In the genomic region with DNA sequence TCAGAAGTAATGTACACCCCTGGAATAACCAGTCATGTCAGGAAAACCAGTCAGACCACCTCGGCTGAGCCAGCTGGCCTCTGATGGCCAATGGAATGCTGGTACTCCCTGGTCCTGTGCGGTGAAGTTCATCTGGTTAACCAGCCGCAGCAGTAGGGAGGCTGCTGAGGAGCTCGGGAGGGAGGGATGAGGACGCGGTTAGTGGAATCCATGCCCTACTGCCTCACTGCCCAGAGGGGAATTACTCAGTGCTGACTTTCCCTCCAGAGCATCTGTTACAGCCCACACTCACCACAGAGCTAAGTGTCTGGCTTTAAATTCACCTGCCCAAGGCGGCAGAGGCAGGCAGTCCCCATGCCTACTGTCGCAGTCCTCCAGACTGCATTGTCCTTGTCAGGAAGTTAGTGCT, we compare ENCODE assay signal across 8 mouse cellular contexts. TPM values are rescaled to one million over a fixed set of nuclear protein-coding genes. Genes with fewer than 3 reads are reported as not detected.
DNase-seq lines count a peak whose midpoint lies in the region; ATAC-seq and TF ChIP-seq lines count a peak whose summit lies in the region.

No protein-coding gene starts in this region.

- ATAC-seq in heart, embryonic 12.5 days (ENCODE audit: insufficient number of reproducible peaks, low FRiP score) = peak; percentile 7; the same call in 1 of the 2 replicates
- peak; percentile 93 for ATAC-seq in lung, embryonic 16.5 days (ENCODE audit: low read depth)
- peak; percentile 87 for ATAC-seq in stomach, embryonic 14.5 days (ENCODE audit: insufficient number of reproducible peaks, insufficient read depth, low FRiP score, low read depth)

- H3K27ac ChIP-seq in heart, embryonic 12.5 days (ENCODE audit: poor library complexity, severe bottlenecking) = no peak overlapping the region
- H3K27ac ChIP-seq in lung, embryonic 16.5 days (ENCODE audit: low read length) = peak overlapping the region; percentile 67
- H3K27ac ChIP-seq in stomach, embryonic 14.5 days (ENCODE audit: low read length) = peak overlapping the region; percentile 45; the same call in 1 of the 2 replicates

- intact Hi-C loops in heart, postnatal 14 days (cut with DNase I) = no loop called here

- H3K27me3 ChIP-seq in heart, embryonic 12.5 days (replicated peaks) = no peaks in the 10 kb centered on the region
- H3K27me3 ChIP-seq in lung, embryonic 16.5 days (ENCODE audit: control insufficient read depth, insufficient read depth, low read depth, low read length) = no peaks in the 10 kb centered on the region
- no peaks in the 10 kb centered on the region for H3K27me3 ChIP-seq in stomach, embryonic 14.5 days (ENCODE audit: control insufficient read depth, insufficient read depth, low read length)

- H3K4me3 ChIP-seq in heart, embryonic 12.5 days = no peak overlapping the region
- H3K4me3 ChIP-seq in lung, embryonic 16.5 days (ENCODE audit: low read length) = no peak overlapping the region
- no peak overlapping the region for H3K4me3 ChIP-seq in stomach, embryonic 14.5 days (ENCODE audit: low read depth, low read length)

- H3K9me3 ChIP-seq in heart, embryonic 12.5 days (replicated peaks) = no peaks in the 10 kb centered on the region
- no peaks in the 10 kb centered on the region for H3K9me3 ChIP-seq in lung, embryonic 16.5 days (ENCODE audit: control insufficient read depth, low read length)
- no peaks in the 10 kb centered on the region for H3K9me3 ChIP-seq in stomach, embryonic 14.5 days (ENCODE audit: control insufficient read depth, low read depth, low read length)

- no peak overlapping the region for H3K9ac ChIP-seq in heart, embryonic 12.5 days
- no peak overlapping the region for H3K9ac ChIP-seq in lung, embryonic 16.5 days (ENCODE audit: low read length)
- H3K9ac ChIP-seq in stomach, embryonic 14.5 days (replicated peaks; ENCODE audit: low read depth, low read length) = no peak overlapping the region

- peaks cover 28% of the 10 kb centered on the region for H3K4me1 ChIP-seq in heart, embryonic 12.5 days (replicated peaks)
- peaks cover 17% of the 10 kb centered on the region for H3K4me1 ChIP-seq in lung, embryonic 16.5 days (replicated peaks; ENCODE audit: control insufficient read depth, insufficient read depth, low read length)
- peaks cover 14% of the 10 kb centered on the region for H3K4me1 ChIP-seq in stomach, embryonic 14.5 days (ENCODE audit: control insufficient read depth, insufficient read depth, low read length)

- DNase-seq in heart, postnatal 14 days = no peak
- DNase-seq in brain, embryonic 14.5 days (ENCODE audit: low read depth) = peak; percentile 32
- DNase-seq in hindlimb bud, embryonic 11.5 days (ENCODE audit: extremely low spot score, low read depth, low spot score) = peak; percentile 37
- DNase-seq in layer of hippocampus, adult 9-11 months = no peak
- DNase-seq in left cerebral cortex, adult 8-10 months (ENCODE audit: low spot score in 2 of 2) = no peak

- no peaks in the 10 kb centered on the region; the same call in 1 of the 2 replicates for H3K36me3 ChIP-seq in heart, embryonic 12.5 days
- H3K36me3 ChIP-seq in lung, embryonic 16.5 days (ENCODE audit: control insufficient read depth, insufficient read depth, low read length) = no peaks in the 10 kb centered on the region
- H3K36me3 ChIP-seq in stomach, embryonic 14.5 days (ENCODE audit: control insufficient read depth, insufficient read depth, low read length) = no peaks in the 10 kb centered on the region

- no peak for TF ChIP-seq CTCF in brain, embryonic 14.5 days (IDR thresholded peaks at IDR 0.05; ENCODE audit: borderline replicate concordance, extremely low read depth, insufficient read depth, insufficient read length)

- TF ChIP-seq POLR2A in brain, embryonic 14.5 days (IDR thresholded peaks at IDR 0.05; ENCODE audit: borderline replicate concordance, extremely low read depth, insufficient read depth, insufficient read length, poor library complexity, severe bottlenecking) = no peak

- 22% methylated on average over 8 of the region's 8 CpGs for WGBS in heart, embryonic 12.5 days
- WGBS in lung, embryonic 16.5 days = 28% methylated on average over 8 of the region's 8 CpGs
- 24% methylated on average over 8 of the region's 8 CpGs for WGBS in stomach, embryonic 14.5 days

- no peak overlapping the region for H3K4me2 ChIP-seq in heart, embryonic 12.5 days
- 0 out of 2 replicates have a peak overlapping the region, but pooled peaks have one; percentile 16 for H3K4me2 ChIP-seq in lung, embryonic 16.5 days (ENCODE audit: low read depth, low read length)
- H3K4me2 ChIP-seq in stomach, embryonic 14.5 days (replicated peaks; ENCODE audit: low read depth, low read length) = no peak overlapping the region

RNA-seq across cellular contexts. Expression of a gene that starts 51.2 kb away (rescaled TPM):
- 16.3 and 18.6 TPM in 2 replicates for polyA plus RNA-seq in heart, embryonic 12.5 days (2016; fragmentation: Nextera tagmentation; extraction: Ambion mirVana)
- total RNA-seq in heart, postnatal 14 days (2021) = 10 to 100 TPM; 26.0 to 27.6 TPM
- polyA plus RNA-seq in brain, embryonic 14.5 days (2012; rRNA removed) = 25.5 and 33.7 TPM in 2 replicates
- polyA plus RNA-seq in lung, embryonic 16.5 days (2015; fragmentation: Nextera tagmentation; extraction: Ambion mirVana) = 9.6 and 10.4 TPM in 2 replicates
- polyA plus RNA-seq in stomach, embryonic 14.5 days (2014; fragmentation: Nextera tagmentation; extraction: Ambion mirVana) = 18.2 and 19.0 TPM in 2 replicates
- 10 to 100 TPM; 61.2 to 64.7 (median 62.8) TPM for total RNA-seq in left cerebral cortex, adult 8-10 months (2022)

Comparison
In these comparisons a context has a peak if more than half of its experiments do, and no peak if none do; other contexts are left out.
1. ATAC-seq: peak in every context shown above with its lines; median percentile 93 in lung, embryonic 16.5 days; 87 in stomach, embryonic 14.5 days; 7 in heart, embryonic 12.5 days.
2. DNase-seq: peak in brain, embryonic 14.5 days (single experiment) and hindlimb bud, embryonic 11.5 days (single experiment); none in heart, postnatal 14 days (0 of 2), layer of hippocampus, adult 9-11 months (single experiment) and left cerebral cortex, adult 8-10 months (0 of 2).